Mouse (Mus musculus): ENCODE measurements around the gene Fsip1. TPM values are rescaled to one million over a fixed set of nuclear protein-coding genes. Genes with fewer than 3 reads are reported as not detected.
"Not testable (repeated sequence)": the region's sequence is repeated elsewhere in the genome, so short reads cannot be mapped to it uniquely, and the experiment has no call there.

Gene Fsip1
- polyA plus RNA-seq, 1 experiment from 2014 or later = 0.13 TPM

DNA sequence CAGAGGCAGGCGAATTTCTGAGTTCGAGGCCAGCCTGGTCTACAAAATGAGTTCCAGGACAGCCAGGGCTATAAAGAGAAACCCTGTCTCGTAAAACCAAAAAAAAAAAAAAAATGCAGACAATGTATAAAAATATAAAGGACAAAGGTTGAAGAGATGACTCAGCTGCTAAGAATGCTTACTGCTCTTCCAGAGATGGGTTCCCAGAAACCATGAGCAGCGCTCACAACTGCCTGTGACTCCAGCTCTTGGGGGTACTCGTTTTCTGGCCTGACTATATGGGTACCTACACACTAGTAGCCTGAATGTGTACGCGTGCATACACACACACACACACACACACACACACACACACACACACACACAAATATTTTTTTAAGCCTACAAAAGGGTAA, 32.3 kb upstream of the Fsip1 start:
- not testable (repeated sequence) for H3K36me3 ChIP-seq (replicated peaks); H3K4me1 ChIP-seq (replicated peaks); H3K4me2 ChIP-seq; H3K4me3 ChIP-seq (replicated peaks); H3K9me3 ChIP-seq (replicated peaks); H3K27ac ChIP-seq (replicated peaks); ATAC-seq (ENCODE audit: insufficient read depth); H3K27me3 ChIP-seq; H3K9ac ChIP-seq
- WGBS (ENCODE audit: insufficient replicate concordance) = 64% methylated on average over 7 of the region's 7 CpGs

DNA sequence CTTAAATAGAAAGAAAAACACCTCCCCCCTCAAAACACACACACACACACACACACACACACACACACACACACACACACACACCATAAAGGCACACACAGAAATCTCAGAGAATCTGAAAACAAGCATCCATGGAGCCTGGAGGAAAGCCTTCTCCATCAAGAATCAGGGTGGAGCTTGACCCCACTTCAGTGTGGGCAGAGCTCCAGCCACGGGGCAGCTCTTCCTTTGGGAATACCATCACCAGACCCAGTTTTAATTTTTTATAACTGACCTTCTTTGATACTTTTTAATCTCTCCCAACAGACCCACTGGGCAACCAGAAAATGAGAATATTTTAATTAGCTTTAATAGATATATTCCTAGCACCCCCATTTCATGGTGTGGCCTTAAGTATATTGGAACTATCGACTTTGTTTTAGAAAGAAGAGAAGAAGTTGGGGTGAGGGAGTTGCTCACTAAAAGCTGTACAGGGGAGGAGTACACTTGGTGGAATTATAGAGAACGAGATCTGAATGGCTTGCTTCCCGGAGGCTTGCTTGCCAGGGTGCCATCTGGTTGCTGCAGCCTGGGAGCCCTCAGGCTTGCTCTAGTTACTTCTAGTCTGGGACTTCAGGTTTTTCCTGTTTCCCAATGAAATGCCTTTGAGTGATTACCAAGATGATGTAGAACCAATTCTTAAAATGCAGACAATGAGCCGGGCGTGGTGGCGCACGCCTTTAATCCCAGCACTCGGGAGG, 31.7 kb upstream of the Fsip1 start:
- no peak for ATAC-seq (ENCODE audit: insufficient read depth)
- H3K4me1 ChIP-seq (replicated peaks) = no peaks in the 10 kb centered on the region
- H3K4me3 ChIP-seq (replicated peaks) = no peak overlapping the region
- no peaks in the 10 kb centered on the region for H3K27me3 ChIP-seq
- no peak overlapping the region for H3K4me2 ChIP-seq
- no peak overlapping the region for H3K27ac ChIP-seq (replicated peaks)
- H3K9ac ChIP-seq = no peak overlapping the region
- H3K36me3 ChIP-seq (replicated peaks) = no peaks in the 10 kb centered on the region
- WGBS (ENCODE audit: insufficient replicate concordance) = 64% methylated on average over 9 of the region's 9 CpGs
- no peaks in the 10 kb centered on the region for H3K9me3 ChIP-seq (replicated peaks)

DNA sequence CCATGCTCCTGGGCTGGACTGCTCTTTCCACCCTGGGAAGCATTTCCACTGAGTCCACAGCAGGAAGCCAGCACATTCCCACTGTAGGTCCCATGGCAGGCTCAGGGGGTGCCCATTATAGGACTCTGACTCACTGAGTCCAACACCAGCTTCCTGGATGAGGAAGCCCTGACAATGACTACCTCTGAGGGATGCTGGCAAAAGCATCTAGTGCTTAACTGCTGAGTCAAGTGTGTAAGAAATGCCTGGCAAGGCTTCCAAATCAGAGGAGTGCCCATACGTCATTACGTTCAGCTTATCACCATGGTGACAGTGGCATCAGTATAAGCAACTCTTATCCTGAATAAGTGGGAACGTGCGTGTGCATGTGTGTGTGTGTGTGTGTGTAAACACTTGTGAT, 30.9 kb upstream of the Fsip1 start:
- Histone ChIP-seq H3K27ac (replicated peaks) (no peak overlapping the region), H3K4me3 (replicated peaks) (no peak overlapping the region), H3K9me3 (replicated peaks) (no peaks in the 10 kb centered on the region), H3K4me1 (replicated peaks) (no peaks in the 10 kb centered on the region), H3K27me3 (no peaks in the 10 kb centered on the region), H3K9ac (no peak overlapping the region), H3K4me2 (no peak overlapping the region), H3K36me3 (replicated peaks) (no peaks in the 10 kb centered on the region)
- no peak for ATAC-seq (ENCODE audit: insufficient read depth)
- whole genome bisulfite sequencing (ENCODE audit: insufficient replicate concordance) = 58% methylated on average over 4 of the region's 4 CpGs

DNA sequence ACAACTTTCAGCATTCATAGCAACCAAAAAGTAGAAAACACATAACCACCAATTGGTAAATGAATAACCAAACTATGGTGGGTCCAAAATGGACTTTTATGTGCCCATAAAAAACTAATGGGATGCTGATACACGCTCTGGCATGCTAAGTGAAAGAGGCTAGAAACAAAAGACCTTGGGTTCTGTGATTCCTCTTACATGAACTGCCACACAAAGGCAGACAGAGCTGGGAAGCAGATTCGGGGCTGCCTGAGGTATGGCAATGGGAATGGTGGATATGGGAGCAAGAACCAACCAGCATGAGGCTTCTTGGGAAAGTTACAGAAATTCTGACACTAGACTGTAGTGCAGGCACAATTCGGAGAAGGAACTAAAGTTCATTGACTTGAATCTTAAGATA, 25.7 kb upstream of the Fsip1 start:
- Histone ChIP-seq H3K27me3 (no peaks in the 10 kb centered on the region), H3K36me3 (replicated peaks) (no peaks in the 10 kb centered on the region), H3K9ac (no peak overlapping the region), H3K27ac (replicated peaks) (no peak overlapping the region), H3K4me2 (no peak overlapping the region), H3K4me3 (replicated peaks) (no peak overlapping the region), H3K4me1 (replicated peaks) (no peaks in the 10 kb centered on the region), H3K9me3 (replicated peaks) (no peaks in the 10 kb centered on the region)
- WGBS (ENCODE audit: insufficient replicate concordance) = 48% methylated on average over 3 of the region's 3 CpGs
- ATAC-seq (ENCODE audit: insufficient read depth) = no peak

DNA sequence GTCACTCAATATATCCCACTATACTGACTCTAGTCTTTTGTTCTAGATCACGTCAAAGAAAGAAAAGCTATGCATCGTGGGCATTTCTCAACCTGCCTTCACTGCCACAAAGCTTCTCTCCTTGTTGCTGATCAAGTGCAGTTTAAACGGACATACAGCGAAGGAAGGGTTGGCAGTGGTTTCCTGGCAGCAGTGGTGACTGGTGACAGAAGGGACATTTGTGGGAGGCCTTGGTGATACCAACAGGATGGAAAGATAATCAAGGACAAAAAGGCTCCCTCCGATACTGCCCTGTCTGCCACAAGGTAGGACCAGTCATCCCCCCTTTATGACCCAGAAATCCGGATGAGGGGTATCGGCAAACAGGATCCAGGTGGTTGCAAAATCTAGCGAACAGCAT, 21.5 kb upstream of the Fsip1 start:
- 70% methylated on average over 8 of the region's 8 CpGs for WGBS (ENCODE audit: insufficient replicate concordance)
- Histone ChIP-seq H3K9ac (no peak overlapping the region), H3K4me1 (replicated peaks) (no peaks in the 10 kb centered on the region), H3K27me3 (no peaks in the 10 kb centered on the region), H3K27ac (replicated peaks) (no peak overlapping the region), H3K36me3 (replicated peaks) (no peaks in the 10 kb centered on the region), H3K4me3 (replicated peaks) (no peak overlapping the region), H3K4me2 (no peak overlapping the region), H3K9me3 (replicated peaks) (no peaks in the 10 kb centered on the region)
- no peak for ATAC-seq (ENCODE audit: insufficient read depth)

DNA sequence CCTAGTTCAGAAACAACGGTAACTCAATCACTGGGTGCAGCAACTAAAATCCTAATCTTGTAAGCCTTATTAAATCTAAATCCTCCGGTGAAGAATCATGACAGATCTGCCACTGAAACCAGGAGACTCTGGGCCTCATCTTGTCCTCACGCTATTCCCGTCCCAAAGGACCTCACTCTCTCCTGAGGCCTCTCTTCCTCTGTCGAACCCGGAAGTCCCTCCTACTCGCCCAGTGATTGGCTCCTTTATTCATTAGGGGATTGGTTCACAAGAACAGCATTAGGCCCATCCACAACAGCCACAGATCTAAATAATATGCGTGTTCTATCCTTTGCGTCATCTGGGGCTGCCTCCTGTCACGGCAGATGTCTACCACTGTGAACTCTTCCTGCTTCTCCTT, 14.8 kb upstream of the Fsip1 start:
- Histone ChIP-seq H3K9ac (no peak overlapping the region), H3K4me3 (replicated peaks) (no peak overlapping the region), H3K4me2 (no peak overlapping the region), H3K36me3 (replicated peaks) (no peaks in the 10 kb centered on the region), H3K9me3 (replicated peaks) (no peaks in the 10 kb centered on the region), H3K4me1 (replicated peaks) (no peaks in the 10 kb centered on the region), H3K27me3 (no peaks in the 10 kb centered on the region), H3K27ac (replicated peaks) (no peak overlapping the region)
- WGBS (ENCODE audit: insufficient replicate concordance) = 74% methylated on average over 10 of the region's 10 CpGs
- no peak for ATAC-seq (ENCODE audit: insufficient read depth)

DNA sequence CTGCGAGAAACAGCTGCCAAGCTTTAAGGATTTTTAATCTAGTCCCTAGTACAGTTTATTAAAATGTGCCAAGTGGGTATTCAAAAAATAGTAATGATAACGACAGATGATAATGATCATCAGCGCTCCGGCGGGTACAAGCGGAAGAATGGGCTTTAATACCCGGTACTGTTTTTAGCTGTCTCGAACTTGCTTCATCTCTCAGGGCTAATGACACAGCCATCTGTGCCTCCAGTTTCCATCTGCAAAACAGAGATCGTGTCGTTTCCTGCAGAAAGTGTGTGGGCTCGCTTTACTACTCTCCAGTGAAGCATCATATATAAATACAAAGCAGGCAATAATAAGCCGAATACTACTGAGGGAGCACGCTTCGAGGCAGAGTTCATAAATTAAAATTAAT, 13.4 kb upstream of the Fsip1 start:
- no peaks in the 10 kb centered on the region for H3K27me3 ChIP-seq
- no peaks in the 10 kb centered on the region for H3K36me3 ChIP-seq (replicated peaks)
- no peak overlapping the region for H3K4me2 ChIP-seq
- no peaks in the 10 kb centered on the region for H3K9me3 ChIP-seq (replicated peaks)
- ATAC-seq (ENCODE audit: insufficient read depth) = no peak
- WGBS (ENCODE audit: insufficient replicate concordance) = 76% methylated on average over 14 of the region's 14 CpGs
- H3K27ac ChIP-seq (replicated peaks) = no peak overlapping the region
- no peak overlapping the region for H3K4me3 ChIP-seq (replicated peaks)
- no peak overlapping the region for H3K9ac ChIP-seq
- no peaks in the 10 kb centered on the region for H3K4me1 ChIP-seq (replicated peaks)

DNA sequence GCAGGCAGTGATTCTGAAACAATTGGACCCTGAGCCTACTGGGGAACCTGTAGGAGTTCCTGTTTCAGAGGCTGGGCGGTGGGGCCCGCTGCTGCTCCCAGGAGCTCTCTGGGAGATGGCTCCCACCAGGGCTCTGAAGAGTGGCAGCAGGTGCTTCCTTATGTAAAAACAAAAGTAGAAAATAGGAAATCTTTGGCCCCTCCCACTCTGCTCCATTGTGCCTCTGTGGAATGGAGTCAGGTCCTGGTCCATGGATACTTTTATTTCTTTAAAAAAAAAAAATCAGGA, 7.1 kb upstream of the Fsip1 start:
- H3K36me3 ChIP-seq (replicated peaks) = no peaks in the 10 kb centered on the region
- 21% methylated on average over 2 of the region's 2 CpGs for WGBS (ENCODE audit: insufficient replicate concordance)
- H3K9ac ChIP-seq = no peak overlapping the region
- H3K27me3 ChIP-seq = no peaks in the 10 kb centered on the region
- ATAC-seq (ENCODE audit: insufficient read depth) = no peak
- no peak overlapping the region for H3K4me2 ChIP-seq
- H3K4me3 ChIP-seq (replicated peaks) = no peak overlapping the region
- H3K4me1 ChIP-seq (replicated peaks) = no peaks in the 10 kb centered on the region
- no peaks in the 10 kb centered on the region for H3K9me3 ChIP-seq (replicated peaks)
- no peak overlapping the region for H3K27ac ChIP-seq (replicated peaks)

DNA sequence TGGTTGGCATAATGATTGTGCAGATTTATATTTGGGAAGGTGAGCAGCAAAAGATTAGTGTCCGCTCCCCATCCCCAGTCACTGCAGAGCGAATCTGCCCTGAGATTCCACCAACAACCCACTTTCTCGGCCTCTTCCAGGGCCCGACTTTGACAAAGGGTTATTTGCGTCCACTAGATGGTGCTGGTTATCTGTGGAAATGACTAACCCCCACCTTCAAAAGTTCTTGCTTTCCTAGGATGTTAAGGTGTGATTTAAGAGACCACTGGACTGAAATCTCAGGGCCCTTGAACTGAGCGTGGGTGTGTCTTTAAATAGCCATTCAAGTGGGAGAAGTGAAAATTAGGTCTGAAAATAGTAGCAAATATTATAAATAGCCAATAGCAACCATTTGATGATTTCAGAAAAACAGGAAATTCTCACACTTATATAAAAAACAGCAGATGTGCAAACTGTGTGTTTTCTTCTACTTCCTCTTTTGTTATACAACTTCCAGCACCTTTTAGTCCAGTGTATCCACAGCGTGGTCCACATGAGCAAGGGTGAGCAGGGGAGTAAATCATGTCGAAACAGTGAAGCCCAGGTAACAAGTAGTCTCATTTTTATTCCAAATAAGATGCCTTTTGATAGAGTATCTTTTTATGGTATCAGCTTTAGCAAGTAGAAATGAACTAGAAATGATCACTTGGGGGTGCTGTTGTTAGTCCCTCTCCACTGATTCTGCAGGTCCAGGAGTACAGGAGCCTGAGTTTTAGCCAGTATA, 6.6 kb upstream of the Fsip1 start:
- Histone ChIP-seq H3K4me2 (no peak overlapping the region), H3K9ac (no peak overlapping the region), H3K4me3 (replicated peaks) (no peak overlapping the region), H3K27me3 (no peaks in the 10 kb centered on the region), H3K4me1 (replicated peaks) (no peaks in the 10 kb centered on the region), H3K27ac (replicated peaks) (no peak overlapping the region), H3K9me3 (replicated peaks) (no peaks in the 10 kb centered on the region), H3K36me3 (replicated peaks) (no peaks in the 10 kb centered on the region)
- WGBS (ENCODE audit: insufficient replicate concordance) = 13% methylated on average over 8 of the region's 8 CpGs
- ATAC-seq (ENCODE audit: insufficient read depth) = no peak

DNA sequence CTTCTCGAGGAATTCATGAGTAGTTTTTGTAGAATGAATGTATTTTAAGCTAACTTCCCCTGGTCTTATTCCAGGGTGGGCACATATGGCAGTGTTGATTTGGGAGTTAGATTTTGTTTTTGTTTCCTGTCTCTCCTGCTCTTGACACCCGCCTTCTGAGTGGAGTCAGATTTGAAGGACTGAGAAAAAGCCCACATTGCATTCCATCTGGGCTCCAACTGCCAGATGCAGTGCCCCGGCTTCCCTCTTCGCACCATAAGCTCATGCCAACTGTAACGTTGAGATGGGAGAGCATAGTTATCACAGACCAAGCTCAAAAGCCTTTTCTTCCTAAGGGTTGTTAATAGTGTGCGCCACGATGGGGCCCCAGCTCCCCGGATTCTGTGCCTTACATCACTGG, 5.9 kb upstream of the Fsip1 start:
- no peaks in the 10 kb centered on the region for H3K9me3 ChIP-seq (replicated peaks)
- H3K4me2 ChIP-seq = no peak overlapping the region
- no peaks in the 10 kb centered on the region for H3K27me3 ChIP-seq
- no peaks in the 10 kb centered on the region for H3K4me1 ChIP-seq (replicated peaks)
- H3K4me3 ChIP-seq (replicated peaks) = no peak overlapping the region
- no peak overlapping the region for H3K27ac ChIP-seq (replicated peaks)
- no peaks in the 10 kb centered on the region for H3K36me3 ChIP-seq (replicated peaks)
- ATAC-seq (ENCODE audit: insufficient read depth) = no peak
- no peak overlapping the region for H3K9ac ChIP-seq
- 46% methylated on average over 8 of the region's 8 CpGs for WGBS (ENCODE audit: insufficient replicate concordance)

DNA sequence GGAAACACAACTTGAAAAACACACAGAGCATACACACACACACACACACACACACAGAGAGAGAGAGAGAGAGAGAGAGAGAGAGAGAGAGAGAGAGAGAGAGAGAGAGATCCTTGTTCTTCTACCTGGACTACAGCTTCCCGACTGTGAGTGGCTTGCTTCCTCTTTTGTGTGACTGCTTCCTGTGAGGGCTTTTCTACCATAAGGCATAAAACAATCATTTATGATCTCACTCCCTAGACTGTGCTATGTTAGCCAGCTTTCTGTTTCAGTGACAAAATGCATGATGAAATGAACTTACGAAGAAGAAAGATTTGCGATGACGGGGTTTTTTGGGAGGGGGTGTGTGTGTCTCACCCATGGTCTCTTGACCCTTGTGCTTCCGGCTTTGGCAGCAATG, 3.0 kb upstream of the Fsip1 start:
- no peak overlapping the region for H3K4me2 ChIP-seq
- no peak overlapping the region for H3K9ac ChIP-seq
- no peak overlapping the region for H3K4me3 ChIP-seq (replicated peaks)
- H3K4me1 ChIP-seq (replicated peaks) = peaks cover 8% of the 10 kb centered on the region
- no peak for ATAC-seq (ENCODE audit: insufficient read depth)
- no peak overlapping the region for H3K27ac ChIP-seq (replicated peaks)
- H3K36me3 ChIP-seq (replicated peaks) = no peaks in the 10 kb centered on the region
- 45% methylated on average over 5 of the region's 5 CpGs for WGBS (ENCODE audit: insufficient replicate concordance)
- no peaks in the 10 kb centered on the region for H3K27me3 ChIP-seq
- H3K9me3 ChIP-seq (replicated peaks) = no peaks in the 10 kb centered on the region

DNA sequence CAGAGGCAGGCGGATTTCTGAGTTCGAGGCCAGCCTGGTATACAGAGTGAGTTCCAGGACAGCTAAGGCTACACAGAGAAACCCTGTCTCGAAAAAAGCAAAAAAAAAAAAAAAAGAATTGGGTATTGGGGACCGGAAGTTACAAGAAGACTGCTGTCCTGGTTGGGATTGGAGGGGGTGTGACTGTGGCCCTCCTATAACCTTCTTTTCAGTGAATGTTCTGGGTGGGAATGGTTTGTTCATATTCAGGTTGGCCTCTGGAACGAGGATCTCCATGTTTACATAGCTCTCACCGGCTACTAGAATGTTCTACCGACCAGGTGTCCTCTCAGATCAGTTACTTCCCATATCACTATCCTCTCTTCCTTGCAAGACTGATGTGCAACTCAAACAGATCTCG, 328 bp upstream of the Fsip1 start:
- no peak for ATAC-seq (ENCODE audit: insufficient read depth)

More for the DNA sequence above, 328 bp upstream of the Fsip1 start:
- no peaks in the 10 kb centered on the region for H3K36me3 ChIP-seq (replicated peaks)
- no peak overlapping the region for H3K9ac ChIP-seq
- 45% methylated on average over 8 of the region's 8 CpGs for WGBS (ENCODE audit: insufficient replicate concordance)
- H3K4me2 ChIP-seq = peak overlapping the region; percentile 58
- H3K27me3 ChIP-seq = no peaks in the 10 kb centered on the region
- H3K4me3 ChIP-seq (replicated peaks) = no peak overlapping the region; the same call in 1 of the 2 replicates
- no peak overlapping the region for H3K27ac ChIP-seq (replicated peaks)
- H3K4me1 ChIP-seq (replicated peaks) = peaks cover 8% of the 10 kb centered on the region
- H3K9me3 ChIP-seq (replicated peaks) = no peaks in the 10 kb centered on the region

Data from liver, embryonic 15.5 days (tissue).